Mouse (Mus musculus) heart, adult 8-10 months (tissue): Measurements from ENCODE around the gene Gm21698. TPM values are rescaled to one million over a fixed set of nuclear protein-coding genes. Genes with fewer than 3 reads are reported as not detected.
"Not testable (repeated sequence)": the region's sequence is repeated elsewhere in the genome, so short reads cannot be mapped to it uniquely, and the experiment has no call there.

ENCODE experiments used
- DNase-seq: peaks from one replicate; pipeline ENCODE4 v3.0.0; 2022; ENCODE audit warnings: low spot score
- total RNA-seq, 4 experiments: library from RNA; stranded (reverse); gene quantifications; 2 replicates each; pipeline ENCODE4 v1.2.4; 2022

Gm21698 gene
- not detected for total RNA-seq

GRCm38 (mm10) chr5:25988550-25988949, at the start of gene Gm21698:
Gm21698 (minus strand) TSS chr5:25988650.
- DNase-seq = not testable (repeated sequence)

DNA sequence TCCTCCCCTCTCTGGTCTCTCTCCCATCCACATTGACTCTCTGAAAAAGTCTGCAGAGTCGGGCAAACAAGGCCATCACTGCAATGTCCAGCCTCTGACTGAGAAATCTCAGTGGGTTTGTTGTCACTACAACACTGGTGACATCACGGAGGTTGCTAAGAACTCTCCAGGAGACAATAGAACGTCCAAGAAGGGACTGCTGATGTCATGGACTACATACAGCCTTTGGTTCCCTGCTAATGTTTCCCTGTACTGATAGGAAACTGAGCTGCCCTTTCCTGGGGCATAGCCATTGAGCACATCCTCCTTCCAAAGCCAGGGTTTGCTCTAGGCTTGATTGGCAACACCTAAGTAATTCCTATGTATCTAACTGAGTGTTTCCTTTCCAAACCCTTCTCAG, 34.4 kb upstream of the Gm21698 start, which contains the start of gene Gm5862:
Gene Gm5862, minus strand, starts transcription at position 101 of the 400 bp plus-strand sequence.
- DNase-seq = not testable (repeated sequence)

GRCm38 (mm10) chr5:26007697-26008096, 19.2 kb upstream of the Gm21698 start:
- not testable (repeated sequence) for DNase-seq

- DNase-seq = not testable (repeated sequence)
Observed at GRCm38 (mm10) chr5:26006937-26007695, 18.7 kb upstream of the Gm21698 start.

GRCm38 (mm10) chr5:26004698-26005097, 16.2 kb upstream of the Gm21698 start, which contains the start of gene Gm1979:
Gm1979 (minus strand) TSS chr5:26004798.
- DNase-seq = not testable (repeated sequence)

GRCm38 (mm10) chr5:25972563-25972962, 15.9 kb downstream of the Gm21698 start, which contains the start of gene Gm21680:
Gm21680 (minus strand) TSS chr5:25972663.
- DNase-seq = not testable (repeated sequence)

DNA sequence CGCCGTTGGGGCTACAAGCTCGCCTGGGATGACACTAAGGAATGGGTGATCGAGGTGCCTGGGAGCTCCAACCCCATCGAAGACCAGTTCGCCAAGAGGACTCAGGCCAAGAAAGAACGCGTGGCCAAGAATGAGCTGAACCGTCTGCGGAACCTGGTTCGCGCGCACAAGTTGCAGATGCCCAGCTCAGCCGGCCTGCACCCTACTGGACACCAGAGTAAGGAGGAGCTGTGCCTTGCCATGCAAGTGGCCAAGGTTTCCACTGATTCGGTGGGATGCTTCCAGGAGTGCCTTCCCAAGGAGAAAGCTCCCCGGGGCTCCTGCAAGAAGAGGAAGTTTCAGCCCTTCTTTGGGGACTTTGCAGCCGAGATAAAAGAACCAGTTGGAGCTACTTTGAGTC, 31.4 kb downstream of the Gm21698 start:
- not testable (repeated sequence) for DNase-seq

- not testable (repeated sequence) for DNase-seq
Observed at GRCm38 (mm10) chr5:25956611-25957010, 31.8 kb downstream of the Gm21698 start.

DNA sequence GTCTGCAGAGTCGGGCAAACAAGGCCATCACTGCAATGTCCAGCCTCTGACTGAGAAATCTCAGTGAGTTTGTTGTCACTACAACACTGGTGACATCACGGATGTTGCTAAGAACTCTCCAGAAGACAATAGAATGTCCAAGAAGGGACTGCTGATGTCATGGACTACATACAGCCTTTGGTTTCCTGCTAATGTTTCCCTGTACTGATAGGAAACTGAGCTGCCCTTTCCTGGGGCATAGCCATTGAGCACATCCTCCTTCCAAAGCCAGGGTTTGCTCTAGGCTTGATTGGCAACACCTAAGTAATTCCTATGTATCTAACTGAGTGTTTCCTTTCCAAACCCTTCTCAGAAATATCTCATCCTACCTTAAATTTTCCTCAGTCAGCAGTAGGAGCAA, 34.1 kb downstream of the Gm21698 start, which contains the start of gene Gm21671:
Gene Gm21671, minus strand, starts transcription at position 101 of the 400 bp plus-strand sequence.
- DNase-seq = not testable (repeated sequence)

DNA sequence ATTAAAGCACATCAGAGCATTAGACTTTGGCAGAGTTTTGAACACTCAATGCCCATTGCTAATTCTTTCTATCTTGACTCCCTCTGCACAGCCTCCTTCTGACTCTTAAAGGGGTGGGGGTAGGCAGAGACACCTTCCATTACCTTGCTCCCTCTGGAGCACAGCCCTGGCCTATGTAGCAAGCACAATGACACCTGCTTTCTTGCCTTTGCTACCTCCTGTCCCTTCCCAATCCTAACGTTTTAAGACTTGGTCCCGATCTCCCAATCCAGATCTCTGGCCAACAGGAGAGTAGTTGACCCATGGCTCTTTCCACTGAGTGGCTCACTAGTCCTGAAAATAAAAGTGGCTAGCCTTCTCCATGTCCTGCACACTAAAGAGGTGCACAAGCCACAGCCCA, 43.1 kb downstream of the Gm21698 start:
- not testable (repeated sequence) for DNase-seq

- DNase-seq = not testable (repeated sequence)
Observed at GRCm38 (mm10) chr5:25942281-25942680, 46.2 kb downstream of the Gm21698 start, which contains the start of gene Gm21663. Gm21663 (minus strand) TSS chr5:25942381.

Other genes with a start within 250 kb of the Gm21698 start
- gene Actr3b, start 228.7 kb downstream of the Gm21698 start, total RNA-seq = 10 to 100 TPM; 41.0 to 62.7 (median 51.3) TPM
- not detected for gene Gm21663, start 46.3 kb downstream of the Gm21698 start, total RNA-seq
- gene Gm21671, start 34.2 kb downstream of the Gm21698 start, total RNA-seq = not detected
- not detected for gene Gm21680, start 16.0 kb downstream of the Gm21698 start, total RNA-seq
- gene Gm1979, start 16.1 kb upstream of the Gm21698 start, total RNA-seq = not detected
- gene Gm5862, start 34.3 kb upstream of the Gm21698 start, total RNA-seq = not detected
- gene Speer4a, start 50.9 kb upstream of the Gm21698 start, total RNA-seq = not detected
- not detected for gene Gm7347, start 69.9 kb upstream of the Gm21698 start, total RNA-seq
- not detected for gene Gm10471, start 100.6 kb upstream of the Gm21698 start, total RNA-seq
- gene 5031410I06Rik, start 116.7 kb upstream of the Gm21698 start, total RNA-seq = not detected
- under 1 TPM in 2 of 4 experiments, not detected in 2; 0.09 to 0.11 TPM for gene Gm10220, start 132.8 kb upstream of the Gm21698 start, total RNA-seq